Mouse (Mus musculus): ENCODE data around the gene Syn3. TPM values are rescaled to one million over a fixed set of nuclear protein-coding genes. Genes with fewer than 3 reads are reported as not detected.

Syn3 gene
- polyA plus RNA-seq, 1 experiment: 0.18 TPM

- Histone ChIP-seq H3K27ac (ENCODE audit: insufficient read depth, low read length) (no peak overlapping the region), H3K4me3 (ENCODE audit: extremely low read depth, insufficient read depth, insufficient read length) (no peak overlapping the region), H3K4me1 (ENCODE audit: control insufficient read depth, insufficient read depth, insufficient read length) (no peaks in the 10 kb centered on the region), H3K36me3 (ENCODE audit: control insufficient read depth, insufficient read depth, low read length) (no peaks in the 10 kb centered on the region), H3K27me3 (ENCODE audit: control insufficient read depth, insufficient read depth, low read length) (no peaks in the 10 kb centered on the region)
- WGBS: 83% methylated on average over 2 of the region's 2 CpGs
- no peak for DNase-seq (ENCODE audit: low read depth in 1 of 2, low spot score in 2 of 2)
- TF ChIP-seq POLR2A (IDR thresholded peaks at IDR 0.05; ENCODE audit: low read depth, low read length) (no peak), CTCF (IDR thresholded peaks at IDR 0.05; ENCODE audit: extremely low read depth, insufficient read depth, insufficient read length, insufficient replicate concordance) (no peak)
Observed at GRCm38 (mm10) chr10:86077272-86077671, 421.4 kb downstream of the Syn3 start.

- no peak for DNase-seq (ENCODE audit: low read depth in 1 of 2, low spot score in 2 of 2)
- 82% methylated on average over 9 of the region's 9 CpGs for WGBS
- Histone ChIP-seq H3K27ac (ENCODE audit: insufficient read depth, low read length) (no peak overlapping the region), H3K27me3 (ENCODE audit: control insufficient read depth, insufficient read depth, low read length) (no peaks in the 10 kb centered on the region), H3K36me3 (ENCODE audit: control insufficient read depth, insufficient read depth, low read length) (no peaks in the 10 kb centered on the region), H3K4me1 (ENCODE audit: control insufficient read depth, insufficient read depth, insufficient read length) (no peaks in the 10 kb centered on the region), H3K4me3 (ENCODE audit: extremely low read depth, insufficient read depth, insufficient read length) (no peak overlapping the region)
- TF ChIP-seq CTCF (IDR thresholded peaks at IDR 0.05; ENCODE audit: extremely low read depth, insufficient read depth, insufficient read length, insufficient replicate concordance) (no peak), POLR2A (IDR thresholded peaks at IDR 0.05; ENCODE audit: low read depth, low read length) (no peak)
Observed at GRCm38 (mm10) chr10:86074971-86075711, 423.6 kb downstream of the Syn3 start.

- no peak overlapping the region for H3K27ac ChIP-seq (ENCODE audit: insufficient read depth, low read length)
- H3K4me3 ChIP-seq (ENCODE audit: extremely low read depth, insufficient read depth, insufficient read length): no peak overlapping the region
- H3K36me3 ChIP-seq (ENCODE audit: control insufficient read depth, insufficient read depth, low read length): no peaks in the 10 kb centered on the region
- H3K4me1 ChIP-seq (ENCODE audit: control insufficient read depth, insufficient read depth, insufficient read length): no peaks in the 10 kb centered on the region
- WGBS: 25% methylated on average over 4 of the region's 4 CpGs
- no peak for DNase-seq (ENCODE audit: low read depth in 1 of 2, low spot score in 2 of 2)
- no peaks in the 10 kb centered on the region for H3K27me3 ChIP-seq (ENCODE audit: control insufficient read depth, insufficient read depth, low read length)
- TF ChIP-seq POLR2A (IDR thresholded peaks at IDR 0.05; ENCODE audit: low read depth, low read length) (no peak), CTCF (IDR thresholded peaks at IDR 0.05; ENCODE audit: extremely low read depth, insufficient read depth, insufficient read length, insufficient replicate concordance) (no peak)
Observed at GRCm38 (mm10) chr10:86074134-86074533, 424.6 kb downstream of the Syn3 start.

GRCm38 (mm10) chr10:86070751-86071150 lies 427.9 kb downstream of the Syn3 start:
- no peaks in the 10 kb centered on the region for H3K27me3 ChIP-seq (ENCODE audit: control insufficient read depth, insufficient read depth, low read length)
- no peaks in the 10 kb centered on the region for H3K4me1 ChIP-seq (ENCODE audit: control insufficient read depth, insufficient read depth, insufficient read length)
- DNase-seq (ENCODE audit: low read depth in 1 of 2, low spot score in 2 of 2): no peak
- no peak for TF ChIP-seq CTCF (IDR thresholded peaks at IDR 0.05; ENCODE audit: extremely low read depth, insufficient read depth, insufficient read length, insufficient replicate concordance)
- TF ChIP-seq POLR2A (IDR thresholded peaks at IDR 0.05; ENCODE audit: low read depth, low read length): no peak
- no peak overlapping the region for H3K27ac ChIP-seq (ENCODE audit: insufficient read depth, low read length)
- WGBS: 83% methylated on average over 3 of the region's 3 CpGs
- no peaks in the 10 kb centered on the region for H3K36me3 ChIP-seq (ENCODE audit: control insufficient read depth, insufficient read depth, low read length)
- no peak overlapping the region for H3K4me3 ChIP-seq (ENCODE audit: extremely low read depth, insufficient read depth, insufficient read length)

- Histone ChIP-seq H3K4me1 (ENCODE audit: control insufficient read depth, insufficient read depth, insufficient read length) (no peaks in the 10 kb centered on the region), H3K27ac (ENCODE audit: insufficient read depth, low read length) (no peak overlapping the region), H3K27me3 (ENCODE audit: control insufficient read depth, insufficient read depth, low read length) (no peaks in the 10 kb centered on the region; the same call in 1 of the 2 replicates), H3K36me3 (ENCODE audit: control insufficient read depth, insufficient read depth, low read length) (no peaks in the 10 kb centered on the region), H3K4me3 (ENCODE audit: extremely low read depth, insufficient read depth, insufficient read length) (no peak overlapping the region)
- 90% methylated on average over 3 of the region's 3 CpGs for WGBS
- DNase-seq (ENCODE audit: low read depth in 1 of 2, low spot score in 2 of 2): no peak
- TF ChIP-seq POLR2A (IDR thresholded peaks at IDR 0.05; ENCODE audit: low read depth, low read length): no peak
- TF ChIP-seq CTCF (IDR thresholded peaks at IDR 0.05; ENCODE audit: extremely low read depth, insufficient read depth, insufficient read length, insufficient replicate concordance): no peak
Observed at GRCm38 (mm10) chr10:86069341-86069740, 429.4 kb downstream of the Syn3 start.

GRCm38 (mm10) chr10:86067911-86068310 lies 430.8 kb downstream of the Syn3 start:
- Histone ChIP-seq H3K4me1 (ENCODE audit: control insufficient read depth, insufficient read depth, insufficient read length) (no peaks in the 10 kb centered on the region), H3K27me3 (ENCODE audit: control insufficient read depth, insufficient read depth, low read length) (no peaks in the 10 kb centered on the region; the same call in 1 of the 2 replicates), H3K4me3 (ENCODE audit: extremely low read depth, insufficient read depth, insufficient read length) (no peak overlapping the region), H3K27ac (ENCODE audit: insufficient read depth, low read length) (no peak overlapping the region), H3K36me3 (ENCODE audit: control insufficient read depth, insufficient read depth, low read length) (no peaks in the 10 kb centered on the region)
- 43% methylated on average over 10 of the region's 10 CpGs for WGBS
- no peak for DNase-seq (ENCODE audit: low read depth in 1 of 2, low spot score in 2 of 2)
- no peak for TF ChIP-seq POLR2A (IDR thresholded peaks at IDR 0.05; ENCODE audit: low read depth, low read length)
- no peak for TF ChIP-seq CTCF (IDR thresholded peaks at IDR 0.05; ENCODE audit: extremely low read depth, insufficient read depth, insufficient read length, insufficient replicate concordance)

- WGBS: 80% methylated on average over 5 of the region's 5 CpGs
- no peaks in the 10 kb centered on the region for H3K36me3 ChIP-seq (ENCODE audit: control insufficient read depth, insufficient read depth, low read length)
- DNase-seq (ENCODE audit: low read depth in 1 of 2, low spot score in 2 of 2): no peak
Observed at GRCm38 (mm10) chr10:86066651-86067050, 432.0 kb downstream of the Syn3 start.

More at GRCm38 (mm10) chr10:86066651-86067050, 432.0 kb downstream of the Syn3 start:
- H3K27me3 ChIP-seq (ENCODE audit: control insufficient read depth, insufficient read depth, low read length): no peaks in the 10 kb centered on the region; the same call in 1 of the 2 replicates
- H3K4me3 ChIP-seq (ENCODE audit: extremely low read depth, insufficient read depth, insufficient read length): no peak overlapping the region
- H3K27ac ChIP-seq (ENCODE audit: insufficient read depth, low read length): no peak overlapping the region
- no peaks in the 10 kb centered on the region for H3K4me1 ChIP-seq (ENCODE audit: control insufficient read depth, insufficient read depth, insufficient read length)
- TF ChIP-seq CTCF (IDR thresholded peaks at IDR 0.05; ENCODE audit: extremely low read depth, insufficient read depth, insufficient read length, insufficient replicate concordance) (no peak), POLR2A (IDR thresholded peaks at IDR 0.05; ENCODE audit: low read depth, low read length) (no peak)
